In the genomic region with DNA sequence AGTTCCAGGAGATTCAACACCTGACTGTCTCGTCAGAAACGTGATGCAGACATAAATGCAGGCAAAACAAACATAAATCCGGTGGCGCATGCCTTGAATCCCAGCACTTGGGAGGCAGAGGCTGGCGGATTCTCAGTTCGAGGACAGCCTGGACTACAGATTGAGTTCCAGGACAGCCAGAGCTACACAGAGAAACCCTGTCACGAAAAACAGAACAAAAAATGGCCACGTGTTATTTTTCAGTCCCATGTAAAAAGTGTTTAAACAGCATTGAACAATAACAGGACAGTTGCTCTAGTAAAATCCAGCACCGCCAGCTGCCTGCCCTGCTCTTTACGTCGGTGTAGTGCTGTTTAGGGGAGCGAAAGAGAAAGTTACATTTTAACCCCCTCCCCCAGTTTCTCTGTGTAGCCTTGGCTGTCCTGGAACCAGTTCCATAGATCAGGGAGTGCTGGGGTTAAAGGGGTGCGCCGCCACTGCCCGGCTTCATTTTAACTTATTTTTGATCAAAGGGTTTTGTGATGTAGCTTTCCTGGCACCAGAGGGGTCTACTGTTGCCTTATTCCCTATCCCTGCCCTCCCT, we compare ENCODE assay signal across 8 mouse cellular contexts. TPM values are rescaled to one million over a fixed set of nuclear protein-coding genes. Genes with fewer than 3 reads are reported as not detected.
DNase-seq lines count a peak whose midpoint lies in the region; ATAC-seq and TF ChIP-seq lines count a peak whose summit lies in the region.

No protein-coding gene starts in this region.

- H3K79me2 ChIP-seq in heart, adult 2 months (replicated peaks; ENCODE audit: control insufficient read depth, insufficient read depth, low read length): peaks cover 3% of the 10 kb centered on the region; the same call in 1 of the 2 replicates

- no peaks in the 10 kb centered on the region for H3K27me3 ChIP-seq in heart, adult 2 months (ENCODE audit: control insufficient read depth, insufficient read depth, low read length)
- no peaks in the 10 kb centered on the region for H3K27me3 ChIP-seq in heart, embryonic 16.5 days (ENCODE audit: control insufficient read depth, insufficient read depth, low read length)
- no peaks in the 10 kb centered on the region for H3K27me3 ChIP-seq in limb, embryonic 12.5 days

- TF ChIP-seq EP300 in heart, adult 2 months (IDR thresholded peaks at IDR 0.05; ENCODE audit: insufficient read depth, low read depth, low read length): no peak

- peak overlapping the region; percentile 98 for H3K4me2 ChIP-seq in heart, embryonic 16.5 days (ENCODE audit: low read depth, low read length)
- peak overlapping the region; percentile 88 for H3K4me2 ChIP-seq in limb, embryonic 12.5 days

- no peaks in the 10 kb centered on the region for H3K9me3 ChIP-seq in heart, embryonic 16.5 days (replicated peaks; ENCODE audit: control insufficient read depth, low read length)
- no peaks in the 10 kb centered on the region for H3K9me3 ChIP-seq in limb, embryonic 12.5 days

- peak overlapping the region; percentile 76 for H3K4me3 ChIP-seq in heart, adult 2 months
- H3K4me3 ChIP-seq in heart, embryonic 16.5 days (ENCODE audit: low read length): peak overlapping the region; percentile 95
- peak overlapping the region; percentile 78 for H3K4me3 ChIP-seq in limb, embryonic 12.5 days (replicated peaks)

- peaks cover 9% of the 10 kb centered on the region for H3K36me3 ChIP-seq in heart, adult 2 months (ENCODE audit: control insufficient read depth, insufficient read depth, low read length)
- H3K36me3 ChIP-seq in heart, embryonic 16.5 days (ENCODE audit: control insufficient read depth, insufficient read depth): peaks cover 21% of the 10 kb centered on the region
- peaks cover 44% of the 10 kb centered on the region for H3K36me3 ChIP-seq in limb, embryonic 12.5 days

- 0 out of 2 replicates have a peak, but pooled peaks have one; percentile 1 for ATAC-seq in heart, embryonic 16.5 days (replicated peaks; ENCODE audit: extremely low read depth, insufficient read depth, low FRiP score)
- no peak for ATAC-seq in limb, embryonic 12.5 days (ENCODE audit: insufficient number of reproducible peaks, insufficient read depth, low FRiP score, low TSS enrichment, low read depth)
- ATAC-seq in erythroid progenitor cell, adult 5-6 weeks (replicated peaks; ENCODE audit: low FRiP score, poor library complexity, severe bottlenecking): no peak

- peak overlapping the region; percentile 96 for H3K27ac ChIP-seq in heart, adult 2 months
- H3K27ac ChIP-seq in heart, embryonic 16.5 days (ENCODE audit: low read length): peak overlapping the region; percentile 90
- peak overlapping the region; percentile 100 for H3K27ac ChIP-seq in limb, embryonic 12.5 days

- TF ChIP-seq POLR2A in heart, adult 2 months (IDR thresholded peaks at IDR 0.05; ENCODE audit: insufficient read depth, low read depth, low read length): no peak

- intact Hi-C loops in heart, adult 2 months (cut with DNase I): loop anchor here (5.0 kb wide), 1 partner anchor 36 kb away; a partner anchor contains a TSS
- intact Hi-C loops in heart, postnatal 25 days (cut with DNase I): no loop called here

- H3K4me1 ChIP-seq in heart, adult 2 months (ENCODE audit: control insufficient read depth, insufficient read depth, low read length): peaks cover 7% of the 10 kb centered on the region
- H3K4me1 ChIP-seq in heart, embryonic 16.5 days (ENCODE audit: control insufficient read depth, insufficient read depth, low read length): peaks cover 20% of the 10 kb centered on the region
- H3K4me1 ChIP-seq in limb, embryonic 12.5 days (replicated peaks): peaks cover 28% of the 10 kb centered on the region

- TF ChIP-seq CTCF in heart, adult 2 months (IDR thresholded peaks at IDR 0.05): no peak

- under 1% methylated on average over 15 of the region's 15 CpGs for WGBS in heart, adult 2 months
- WGBS in heart, embryonic 16.5 days: 1% methylated on average over 15 of the region's 15 CpGs
- 1% methylated on average over 15 of the region's 15 CpGs for WGBS in limb, embryonic 12.5 days

- DNase-seq in heart, adult 2 months: peak; percentile 29 to 38
- no peak for DNase-seq in heart, postnatal 25 days (ENCODE audit: low spot score)
- DNase-seq in adrenal gland, postnatal 36 days: peak; percentile 31 to 35
- DNase-seq in naive thymus-derived CD4-positive, alpha-beta T cell, adult 2 months (ENCODE audit: low read depth): peak; percentile 62
- no peak for DNase-seq in urinary bladder, postnatal 14 days (ENCODE audit: low spot score)

- peak overlapping the region; percentile 83 for H3K9ac ChIP-seq in heart, adult 2 months (ENCODE audit: low read depth, low read length)
- H3K9ac ChIP-seq in heart, embryonic 16.5 days (ENCODE audit: low read length): peak overlapping the region; percentile 96
- H3K9ac ChIP-seq in limb, embryonic 12.5 days (replicated peaks): peak overlapping the region; percentile 73

RNA-seq across cellular contexts. Expression of a gene that starts 0.9 kb away (rescaled TPM):
- 10 to 100 TPM; 26.8 to 28.4 TPM for total RNA-seq in heart, adult 2 months (2021)
- polyA plus RNA-seq in heart, adult 2 months (2012; rRNA removed): 26.8 and 34.8 TPM in 2 replicates
- total RNA-seq in heart, postnatal 25 days (2021): 10 to 100 TPM; 28.0 to 28.7 TPM
- total RNA-seq in adrenal gland, postnatal 36 days (2021): 10 to 100 TPM; 76.4 to 88.2 TPM
- 18.8 and 21.5 TPM in 2 replicates for polyA plus RNA-seq in heart, embryonic 16.5 days (2015; fragmentation: Nextera tagmentation; extraction: Ambion mirVana)
- 30.5 and 31.7 TPM in 2 replicates for polyA plus RNA-seq in limb, embryonic 12.5 days (2016; fragmentation: Nextera tagmentation; extraction: Ambion mirVana)
- total RNA-seq in erythroid progenitor cell, adult 5-6 weeks (2015; ENCODE audit: low replicate concordance): 24.9 and 35.6 TPM in 2 replicates
- total RNA-seq in erythroid progenitor cell, adult 5-6 weeks (2017; ENCODE audit: low replicate concordance): 31.8 and 40.2 TPM in 2 replicates

RNA-seq across cellular contexts. Expression of a gene that starts 9.2 kb away (rescaled TPM):
- 10 to 100 TPM; 81.5 to 94.1 TPM for total RNA-seq in heart, adult 2 months (2021)
- 47.2 and 54.3 TPM in 2 replicates for polyA plus RNA-seq in heart, adult 2 months (2012; rRNA removed)
- 10 to 100 TPM; 82.7 to 88.7 TPM for total RNA-seq in heart, postnatal 25 days (2021)
- total RNA-seq in adrenal gland, postnatal 36 days (2021): 100 to 1,000 TPM; 157 to 178 TPM
- 61.9 and 76.5 TPM in 2 replicates for polyA plus RNA-seq in heart, embryonic 16.5 days (2015; fragmentation: Nextera tagmentation; extraction: Ambion mirVana)
- polyA plus RNA-seq in limb, embryonic 12.5 days (2016; fragmentation: Nextera tagmentation; extraction: Ambion mirVana): 177 and 182 TPM in 2 replicates
- 143 and 183 TPM in 2 replicates for total RNA-seq in erythroid progenitor cell, adult 5-6 weeks (2015; ENCODE audit: low replicate concordance)
- 140 and 476 TPM in 2 replicates for total RNA-seq in erythroid progenitor cell, adult 5-6 weeks (2017; ENCODE audit: low replicate concordance)

RNA-seq across cellular contexts. Expression of a gene that starts 10.7 kb away (rescaled TPM):
- 10 to 100 TPM; 58.5 to 71.8 TPM for total RNA-seq in heart, adult 2 months (2021)
- polyA plus RNA-seq in heart, adult 2 months (2012; rRNA removed): 104 and 133 TPM in 2 replicates
- 10 to 100 TPM; 65.0 to 67.4 TPM for total RNA-seq in heart, postnatal 25 days (2021)
- total RNA-seq in adrenal gland, postnatal 36 days (2021): 10 to 100 TPM; 91.0 to 93.4 TPM
- 111 and 112 TPM in 2 replicates for polyA plus RNA-seq in heart, embryonic 16.5 days (2015; fragmentation: Nextera tagmentation; extraction: Ambion mirVana)
- 134 TPM in 2 replicates for polyA plus RNA-seq in limb, embryonic 12.5 days (2016; fragmentation: Nextera tagmentation; extraction: Ambion mirVana)
- total RNA-seq in erythroid progenitor cell, adult 5-6 weeks (2015; ENCODE audit: low replicate concordance): 42.8 and 69.2 TPM in 2 replicates
- total RNA-seq in erythroid progenitor cell, adult 5-6 weeks (2017; ENCODE audit: low replicate concordance): 19.0 and 29.3 TPM in 2 replicates

RNA-seq across cellular contexts. Expression of a gene that starts 21.5 kb away (rescaled TPM):
- not detected for total RNA-seq in heart, adult 2 months (2021)
- polyA plus RNA-seq in heart, adult 2 months (2012; rRNA removed): not detected in 2 replicates
- not detected for total RNA-seq in heart, postnatal 25 days (2021)
- total RNA-seq in adrenal gland, postnatal 36 days (2021): not detected
- not detected in 2 replicates for polyA plus RNA-seq in heart, embryonic 16.5 days (2015; fragmentation: Nextera tagmentation; extraction: Ambion mirVana)
- not detected in 2 replicates for polyA plus RNA-seq in limb, embryonic 12.5 days (2016; fragmentation: Nextera tagmentation; extraction: Ambion mirVana)
- not detected in 2 replicates for total RNA-seq in erythroid progenitor cell, adult 5-6 weeks (2015; ENCODE audit: low replicate concordance)
- total RNA-seq in erythroid progenitor cell, adult 5-6 weeks (2017; ENCODE audit: low replicate concordance): not detected in 2 replicates

RNA-seq across cellular contexts. Expression of a gene that starts 24.0 kb away (rescaled TPM):
- 1 to 10 TPM; 2.4 to 2.5 TPM for total RNA-seq in heart, adult 2 months (2021)
- 9.3 and 10.5 TPM in 2 replicates for polyA plus RNA-seq in heart, adult 2 months (2012; rRNA removed)
- 1 to 10 TPM; 3.5 to 4.6 TPM for total RNA-seq in heart, postnatal 25 days (2021)
- 10 to 100 TPM; 13.0 to 20.5 TPM for total RNA-seq in adrenal gland, postnatal 36 days (2021)
- polyA plus RNA-seq in heart, embryonic 16.5 days (2015; fragmentation: Nextera tagmentation; extraction: Ambion mirVana): 19.5 and 20.6 TPM in 2 replicates
- 27.4 and 29.9 TPM in 2 replicates for polyA plus RNA-seq in limb, embryonic 12.5 days (2016; fragmentation: Nextera tagmentation; extraction: Ambion mirVana)
- total RNA-seq in erythroid progenitor cell, adult 5-6 weeks (2015; ENCODE audit: low replicate concordance): 4.3 and 10.5 TPM in 2 replicates
- total RNA-seq in erythroid progenitor cell, adult 5-6 weeks (2017; ENCODE audit: low replicate concordance): 1.4 and 2.8 TPM in 2 replicates

Comparison
In these comparisons a context has a peak if more than half of its experiments do, and no peak if none do; other contexts are left out.
1. DNase-seq: peak in heart, adult 2 months (2 of 2), adrenal gland, postnatal 36 days (2 of 2) and naive thymus-derived CD4-positive, alpha-beta T cell, adult 2 months (single experiment); none in heart, postnatal 25 days (single experiment) and urinary bladder, postnatal 14 days (single experiment).
2. Peak in every context shown above with its lines, with median percentiles within 50 percentile points of each other: H3K27ac ChIP-seq, H3K4me3 ChIP-seq and H3K9ac ChIP-seq.